ENCODE assay signal across 8 mouse cellular contexts in genomic region chr9:109932756-109933375, GRCm38 (mm10). TPM values are rescaled to one million over a fixed set of nuclear protein-coding genes. Genes with fewer than 3 reads are reported as not detected.
DNase-seq lines count a peak whose midpoint lies in the region; ATAC-seq and TF ChIP-seq lines count a peak whose summit lies in the region.

No protein-coding gene starts in this region.

- H3K4me3 ChIP-seq in embryonic facial prominence, embryonic 14.5 days (ENCODE audit: low read depth, low read length): peak overlapping the region; percentile 82
- H3K4me3 ChIP-seq in heart, embryonic 10.5 days: peak overlapping the region; percentile 82
- peak overlapping the region; percentile 90 for H3K4me3 ChIP-seq in kidney, postnatal 0 days (replicated peaks; ENCODE audit: low read depth, low read length)
- H3K4me3 ChIP-seq in liver, embryonic 12.5 days: peak overlapping the region; percentile 75
- peak overlapping the region; percentile 86 for H3K4me3 ChIP-seq in neural tube, embryonic 13.5 days

- H3K4me1 ChIP-seq in embryonic facial prominence, embryonic 14.5 days (ENCODE audit: control insufficient read depth, insufficient read depth, low read length): peaks cover 7% of the 10 kb centered on the region; the same call in 1 of the 2 replicates
- peaks cover 15% of the 10 kb centered on the region for H3K4me1 ChIP-seq in heart, embryonic 10.5 days
- H3K4me1 ChIP-seq in kidney, postnatal 0 days (replicated peaks; ENCODE audit: insufficient read depth, low read length): 0 out of 2 replicates have a peak, but pooled peaks cover 4% of the 10 kb centered on the region
- peaks cover 34% of the 10 kb centered on the region for H3K4me1 ChIP-seq in liver, embryonic 12.5 days
- peaks cover 27% of the 10 kb centered on the region for H3K4me1 ChIP-seq in neural tube, embryonic 13.5 days (replicated peaks)

- 0 out of 2 replicates have a peak, but pooled peaks have one; percentile 13 for TF ChIP-seq CTCF in kidney, postnatal 0 days (IDR thresholded peaks at IDR 0.05; ENCODE audit: low read depth)

- H3K27me3 ChIP-seq in embryonic facial prominence, embryonic 14.5 days (replicated peaks; ENCODE audit: control insufficient read depth, insufficient read depth, low read length): no peaks in the 10 kb centered on the region
- H3K27me3 ChIP-seq in heart, embryonic 10.5 days (ENCODE audit: insufficient read depth, poor library complexity, severe bottlenecking): no peaks in the 10 kb centered on the region
- no peaks in the 10 kb centered on the region for H3K27me3 ChIP-seq in kidney, postnatal 0 days (ENCODE audit: insufficient read depth, low read length)
- peaks cover 19% of the 10 kb centered on the region for H3K27me3 ChIP-seq in liver, embryonic 12.5 days (replicated peaks)
- H3K27me3 ChIP-seq in neural tube, embryonic 13.5 days: no peaks in the 10 kb centered on the region

- WGBS in embryonic facial prominence, embryonic 14.5 days: 0% methylated on average over 12 of the region's 12 CpGs
- 1% methylated on average over 12 of the region's 12 CpGs for WGBS in heart, embryonic 10.5 days
- 0% methylated on average over 12 of the region's 12 CpGs for WGBS in kidney, postnatal 0 days
- 4% methylated on average over 12 of the region's 12 CpGs for WGBS in liver, embryonic 12.5 days (ENCODE audit: insufficient replicate concordance)
- 1% methylated on average over 12 of the region's 12 CpGs for WGBS in neural tube, embryonic 13.5 days

- DNase-seq in 3134 (ENCODE audit: extremely low read depth, insufficient read length, low spot score): peak; percentile 71
- peak; percentile 56 to 81 for DNase-seq in adrenal gland, adult (ENCODE audit: inconsistent age in 2 of 2, low spot score in 1 of 2)
- DNase-seq in embryonic facial prominence, embryonic 14.5 days (ENCODE audit: low spot score): peak; percentile 87
- peak; percentile 81 for DNase-seq in heart, embryonic 10.5 days (ENCODE audit: low spot score)
- DNase-seq in kidney, postnatal 0 days (ENCODE audit: low spot score): peak; percentile 81
- peak; percentile 6 to 7 for DNase-seq in thymus, postnatal 36 days

- peak overlapping the region; percentile 95 for H3K27ac ChIP-seq in embryonic facial prominence, embryonic 14.5 days (replicated peaks; ENCODE audit: low read depth, low read length)
- H3K27ac ChIP-seq in heart, embryonic 10.5 days: peak overlapping the region; percentile 95
- peak overlapping the region; percentile 96 for H3K27ac ChIP-seq in kidney, postnatal 0 days
- H3K27ac ChIP-seq in liver, embryonic 12.5 days: peak overlapping the region; percentile 12; the same call in 1 of the 2 replicates
- H3K27ac ChIP-seq in neural tube, embryonic 13.5 days (replicated peaks): peak overlapping the region; percentile 96

- no peaks in the 10 kb centered on the region for H3K36me3 ChIP-seq in embryonic facial prominence, embryonic 14.5 days (ENCODE audit: control insufficient read depth, insufficient read depth, low read length)
- H3K36me3 ChIP-seq in heart, embryonic 10.5 days: no peaks in the 10 kb centered on the region
- no peaks in the 10 kb centered on the region for H3K36me3 ChIP-seq in kidney, postnatal 0 days (ENCODE audit: insufficient read depth, low read length)
- H3K36me3 ChIP-seq in liver, embryonic 12.5 days: no peaks in the 10 kb centered on the region
- no peaks in the 10 kb centered on the region for H3K36me3 ChIP-seq in neural tube, embryonic 13.5 days

- H3K4me2 ChIP-seq in embryonic facial prominence, embryonic 14.5 days (ENCODE audit: low read depth, low read length): peak overlapping the region; percentile 73
- peak overlapping the region; percentile 89 for H3K4me2 ChIP-seq in kidney, postnatal 0 days (ENCODE audit: low read length)
- H3K4me2 ChIP-seq in liver, embryonic 12.5 days: peak overlapping the region; percentile 98
- peak overlapping the region; percentile 79 for H3K4me2 ChIP-seq in neural tube, embryonic 13.5 days

- 0 out of 2 replicates have a peak, but pooled peaks have one; percentile 1 for ATAC-seq in embryonic facial prominence, embryonic 14.5 days (ENCODE audit: low read depth)
- no peak for ATAC-seq in kidney, postnatal 0 days (replicated peaks; ENCODE audit: low FRiP score, low read depth)
- no peak for ATAC-seq in liver, embryonic 12.5 days
- ATAC-seq in neural tube, embryonic 13.5 days (ENCODE audit: low read depth): no peak

- H3K9me3 ChIP-seq in embryonic facial prominence, embryonic 14.5 days (ENCODE audit: control insufficient read depth, low read length): no peaks in the 10 kb centered on the region
- H3K9me3 ChIP-seq in heart, embryonic 10.5 days: no peaks in the 10 kb centered on the region
- H3K9me3 ChIP-seq in kidney, postnatal 0 days (replicated peaks; ENCODE audit: low read length): no peaks in the 10 kb centered on the region
- H3K9me3 ChIP-seq in liver, embryonic 12.5 days (replicated peaks): no peaks in the 10 kb centered on the region
- H3K9me3 ChIP-seq in neural tube, embryonic 13.5 days: no peaks in the 10 kb centered on the region

- peak overlapping the region; percentile 84 for H3K9ac ChIP-seq in embryonic facial prominence, embryonic 14.5 days (ENCODE audit: low read depth, low read length)
- peak overlapping the region; percentile 90 for H3K9ac ChIP-seq in kidney, postnatal 0 days (ENCODE audit: low read depth, low read length)
- H3K9ac ChIP-seq in liver, embryonic 12.5 days: peak overlapping the region; percentile 80
- H3K9ac ChIP-seq in neural tube, embryonic 13.5 days: peak overlapping the region; percentile 90

RNA-seq across cellular contexts. Expression of gene Map4, which starts 1.6 kb away (rescaled TPM):
- polyA plus RNA-seq in embryonic facial prominence, embryonic 14.5 days (2014; fragmentation: Nextera tagmentation; extraction: Ambion mirVana): 101 and 112 TPM in 2 replicates
- 69.1 and 88.4 TPM in 2 replicates for polyA plus RNA-seq in heart, embryonic 10.5 days (2016; fragmentation: Nextera tagmentation; extraction: Ambion mirVana)
- 33.9 and 36.9 TPM in 2 replicates for polyA plus RNA-seq in kidney, postnatal 0 days (2015; fragmentation: Nextera tagmentation; extraction: Ambion mirVana)
- polyA plus RNA-seq in liver, embryonic 12.5 days (2016; fragmentation: Nextera tagmentation; extraction: Ambion mirVana): 18.6 and 19.1 TPM in 2 replicates
- 174 and 176 TPM in 2 replicates for polyA plus RNA-seq in neural tube, embryonic 13.5 days (2015; fragmentation: Nextera tagmentation; extraction: Ambion mirVana)

RNA-seq across cellular contexts. Expression of gene Cdc25a, which starts 57.5 kb away (rescaled TPM):
- polyA plus RNA-seq in embryonic facial prominence, embryonic 14.5 days (2014; fragmentation: Nextera tagmentation; extraction: Ambion mirVana): 24.5 and 28.4 TPM in 2 replicates
- 24.5 and 37.8 TPM in 2 replicates for polyA plus RNA-seq in heart, embryonic 10.5 days (2016; fragmentation: Nextera tagmentation; extraction: Ambion mirVana)
- 15.6 and 15.7 TPM in 2 replicates for polyA plus RNA-seq in kidney, postnatal 0 days (2015; fragmentation: Nextera tagmentation; extraction: Ambion mirVana)
- 34.9 and 36.4 TPM in 2 replicates for polyA plus RNA-seq in liver, embryonic 12.5 days (2016; fragmentation: Nextera tagmentation; extraction: Ambion mirVana)
- 16.0 and 17.2 TPM in 2 replicates for polyA plus RNA-seq in neural tube, embryonic 13.5 days (2015; fragmentation: Nextera tagmentation; extraction: Ambion mirVana)

Comparison
In these comparisons a context has a peak if more than half of its experiments do, and no peak if none do; other contexts are left out.
1. DNase-seq: peak in every context shown above with its lines; median percentile 87 in embryonic facial prominence, embryonic 14.5 days; 81 in heart, embryonic 10.5 days; 81 in kidney, postnatal 0 days; 71 in 3134; 68 in adrenal gland, adult; 6 in thymus, postnatal 36 days.
2. H3K27ac ChIP-seq: peak in every context shown above with its lines; median percentile 96 in kidney, postnatal 0 days; 96 in neural tube, embryonic 13.5 days; 95 in embryonic facial prominence, embryonic 14.5 days; 95 in heart, embryonic 10.5 days; 12 in liver, embryonic 12.5 days.